Mouse (Mus musculus) heart, embryonic 16.5 days (tissue): ENCODE results near the gene Rd3. TPM values are rescaled to one million over a fixed set of nuclear protein-coding genes. Genes with fewer than 3 reads are reported as not detected.

Source experiments
- ATAC-seq: fragments of 200-750 bp; cut with Nextera tagmentation; replicated peaks from 2 replicates; pipeline ENCODE4 v1.8.0; 2017; ENCODE audit warnings: moderate number of reproducible peaks; ENCODE audit not compliant: insufficient read depth, low FRiP score; ENCODE audit errors: extremely low read depth
- H3K27ac ChIP-seq: fragments of 300-500 bp; sonication (generic); 2 replicates; pipeline ENCODE4 v1.5.1; 2014; ENCODE audit warnings: mild to moderate bottlenecking, low read length, control low read depth, moderate library complexity
- H3K27me3 ChIP-seq: fragments of 300-500 bp; sonication (generic); 2 replicates; pipeline ENCODE4 v1.6.1; 2014; ENCODE audit warnings: low read length, mixed read lengths; ENCODE audit not compliant: control insufficient read depth, insufficient read depth
- H3K36me3 ChIP-seq: fragments of 300-500 bp; sonication (generic); 2 replicates; pipeline ENCODE4 v1.6.1; 2014; ENCODE audit not compliant: control insufficient read depth, insufficient read depth
- H3K4me1 ChIP-seq: fragments of 300-500 bp; sonication (generic); 2 replicates; pipeline ENCODE4 v1.6.1; 2014; ENCODE audit warnings: low read length, mixed read lengths; ENCODE audit not compliant: control insufficient read depth, insufficient read depth
- H3K4me2 ChIP-seq: fragments of 300-500 bp; sonication (generic); 2 replicates; pipeline ENCODE4 v1.6.1; 2014; ENCODE audit warnings: low read depth, mild to moderate bottlenecking, control low read depth, low read length
- H3K4me3 ChIP-seq: fragments of 300-500 bp; sonication (generic); 2 replicates; pipeline ENCODE4 v1.5.1; 2014; ENCODE audit warnings: mild to moderate bottlenecking, control low read depth, low read length
- H3K9ac ChIP-seq: fragments of 300-500 bp; sonication (generic); 2 replicates; pipeline ENCODE4 v1.6.1; 2014; ENCODE audit warnings: low read length, control low read depth
- H3K9me3 ChIP-seq: fragments of 300-500 bp; sonication (generic); replicated peaks from 2 replicates; pipeline ENCODE4 v1.6.1; 2016; ENCODE audit warnings: low read length; ENCODE audit not compliant: control insufficient read depth
- WGBS: fragments of 180-500 bp; shearing (Covaris S2); extraction: QIAGEN DNeasy Blood & Tissue Kit; methylation state at CpG from one replicate; pipeline ENCODE4 v1.1.7; 2014; 5-methylcytosine and 5-hydroxymethylcytosine counted together
- polyA plus RNA-seq: library from polyadenylated mRNA; unstranded; fragments of >200 nt; fragmentation: Nextera tagmentation; extraction: Ambion mirVana; gene quantifications from 2 replicates; pipeline ENCODE4 v1.2.1, GENCODE M21; 2015

Rd3 gene
- polyA plus RNA-seq, 1 experiment from 2014 or later, result 5.9 TPM

DNA sequence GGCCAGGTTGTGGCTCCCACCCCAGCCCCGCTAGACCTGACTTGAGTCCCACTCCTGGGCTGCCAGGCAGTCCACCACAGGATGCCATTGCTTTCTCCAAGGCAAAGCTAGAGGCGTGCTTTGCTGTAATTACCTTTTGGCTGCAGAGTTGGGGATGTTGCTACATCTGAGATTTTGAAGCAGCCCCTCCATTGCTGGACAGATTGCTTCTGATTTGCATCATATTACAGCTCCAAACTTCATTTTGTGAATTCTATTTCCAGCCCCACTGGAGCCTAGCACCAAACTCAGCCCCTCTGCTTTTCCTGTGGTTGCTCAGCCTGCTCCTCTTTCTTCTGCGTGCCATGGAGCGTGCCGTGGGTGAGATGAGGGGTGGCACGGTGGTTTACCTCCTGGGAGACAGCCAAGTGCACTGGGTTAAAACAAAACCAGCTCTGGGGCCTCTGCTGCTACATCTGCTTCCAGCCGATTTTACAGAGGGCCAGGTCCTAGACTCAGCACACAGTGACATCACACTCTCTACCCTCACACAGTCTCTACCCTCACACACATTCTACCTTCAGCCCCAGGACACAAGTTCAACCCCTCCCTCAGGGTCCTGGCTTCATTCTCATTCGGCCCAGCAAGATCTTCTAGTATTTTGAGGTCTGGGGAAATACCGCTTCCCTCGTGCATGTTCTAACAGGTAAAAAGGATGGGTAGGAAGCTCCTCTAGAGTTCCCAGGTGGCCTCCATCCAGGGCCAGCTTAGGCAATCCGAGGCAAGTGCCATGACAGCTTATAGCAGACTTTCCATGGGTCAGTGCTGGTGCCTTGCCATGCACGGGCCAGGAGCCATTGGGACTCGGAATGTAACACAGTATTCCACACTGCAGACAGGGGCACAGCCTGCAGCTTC, 2.4 kb upstream of the Rd3 start:
- no peaks in the 10 kb centered on the region for H3K36me3 ChIP-seq
- H3K27me3 ChIP-seq, result no peaks in the 10 kb centered on the region
- H3K9ac ChIP-seq, result no peak overlapping the region
- 67% methylated on average over 13 of the region's 13 CpGs for WGBS
- H3K9me3 ChIP-seq, result no peaks in the 10 kb centered on the region
- no peak for ATAC-seq
- peaks cover 16% of the 10 kb centered on the region for H3K4me1 ChIP-seq
- H3K4me2 ChIP-seq, result no peak overlapping the region
- no peak overlapping the region for H3K4me3 ChIP-seq
- H3K27ac ChIP-seq, result no peak overlapping the region

DNA sequence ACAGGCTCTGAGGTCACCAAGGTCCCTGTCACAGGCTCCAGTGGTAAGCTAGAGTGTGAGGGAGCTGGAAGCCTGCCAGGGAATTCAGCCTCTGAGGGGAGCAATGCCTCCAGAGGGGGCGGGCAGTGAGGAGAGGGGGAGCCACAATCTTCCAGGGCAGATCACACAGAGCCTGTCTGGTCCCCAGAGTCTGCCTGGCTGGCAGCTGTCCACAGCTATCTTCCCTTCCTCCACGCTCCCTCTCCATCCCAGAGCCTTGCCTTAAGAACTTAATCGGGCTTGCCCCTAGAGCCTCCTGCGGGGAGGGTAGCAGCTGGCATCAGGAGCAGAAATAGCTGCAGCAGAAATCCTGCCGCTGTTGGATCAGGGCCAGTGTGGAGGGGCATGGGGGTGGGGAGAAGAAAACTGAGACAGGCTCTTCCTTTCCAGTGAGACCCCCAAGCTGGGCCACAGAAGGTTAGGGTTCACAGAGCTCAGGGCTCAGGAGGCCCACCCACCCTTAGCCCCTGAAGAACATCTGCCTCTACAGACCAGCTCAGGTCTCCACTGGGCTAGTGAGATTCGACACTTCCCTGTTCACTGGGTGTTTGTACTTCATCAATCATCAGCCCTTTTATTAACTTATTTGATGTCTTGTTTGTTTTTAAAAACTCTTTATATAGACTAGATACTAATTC, 4.4 kb downstream of the Rd3 start:
- Histone ChIP-seq H3K4me1 (peaks cover 43% of the 10 kb centered on the region), H3K27ac (peak overlapping the region; percentile 94), H3K4me3 (no peak overlapping the region), H3K9ac (peak overlapping the region; percentile 47; the same call in 1 of the 2 replicates), H3K36me3 (no peaks in the 10 kb centered on the region), H3K27me3 (no peaks in the 10 kb centered on the region), H3K9me3 (no peaks in the 10 kb centered on the region), H3K4me2 (peak overlapping the region; percentile 17; the same call in 1 of the 2 replicates)
- peak; percentile 92 for ATAC-seq
- WGBS, result 16% methylated on average over 6 of the region's 6 CpGs

DNA sequence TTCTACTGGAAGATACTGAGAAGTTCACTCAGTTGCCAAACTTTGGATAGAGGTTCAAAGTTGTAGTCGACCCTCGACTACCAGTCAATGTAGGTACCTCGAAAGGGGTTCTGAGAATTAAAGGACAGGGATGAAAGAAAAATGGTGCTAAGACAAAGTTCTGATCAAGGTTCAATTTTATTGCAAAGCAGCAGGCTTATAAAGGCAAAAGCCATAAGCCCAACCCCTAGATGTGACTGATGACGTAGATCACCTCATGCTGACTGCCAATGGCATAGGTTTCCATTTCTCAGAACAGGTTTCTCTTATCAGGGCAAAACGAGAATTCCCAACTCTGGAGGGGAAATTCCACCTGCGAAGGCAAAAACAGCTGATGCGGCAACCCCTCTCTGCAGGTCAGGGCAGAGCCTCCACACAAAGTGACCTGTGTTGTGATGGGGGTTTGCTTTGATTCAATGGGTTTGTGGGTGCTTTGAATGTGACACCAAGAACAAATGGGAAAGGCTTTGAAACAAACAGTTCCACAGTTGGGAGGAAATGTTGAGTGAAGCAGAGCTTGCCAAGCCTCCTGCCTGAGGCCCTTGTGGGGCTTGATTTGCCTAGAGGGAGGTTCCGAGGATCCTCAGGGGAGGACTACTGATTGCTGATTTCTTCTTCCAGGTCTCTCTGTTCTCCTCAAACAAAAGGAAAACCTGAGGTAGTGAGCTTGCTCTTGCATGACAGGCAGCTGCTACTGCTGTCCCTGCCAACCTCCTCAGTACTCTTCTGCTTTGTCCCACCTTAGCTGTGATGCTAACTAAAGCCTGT, 9.7 kb downstream of the Rd3 start:
- Histone ChIP-seq H3K27me3 (no peaks in the 10 kb centered on the region), H3K27ac (no peak overlapping the region), H3K9me3 (no peaks in the 10 kb centered on the region)

DNA sequence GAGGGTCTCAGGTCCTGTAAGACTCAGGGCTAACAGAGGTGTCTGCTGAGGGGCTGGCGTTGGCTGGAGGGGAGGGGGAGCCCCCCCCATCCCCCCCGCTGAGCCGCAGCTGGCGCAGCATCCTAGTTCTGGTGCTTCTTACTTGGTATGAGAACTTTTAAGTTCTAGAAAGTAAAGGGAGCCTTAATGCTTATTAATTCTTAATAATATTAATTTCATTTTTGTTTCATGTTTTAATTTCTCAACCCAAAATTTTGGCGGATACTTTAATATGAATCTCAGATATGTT, 10.3 kb downstream of the Rd3 start:
- Histone ChIP-seq H3K4me2 (no peak overlapping the region), H3K36me3 (no peaks in the 10 kb centered on the region), H3K9ac (no peak overlapping the region), H3K27ac (no peak overlapping the region), H3K4me3 (no peak overlapping the region), H3K9me3 (no peaks in the 10 kb centered on the region), H3K27me3 (no peaks in the 10 kb centered on the region), H3K4me1 (peaks cover 11% of the 10 kb centered on the region)
- ATAC-seq, result no peak
- 45% methylated on average over 5 of the region's 5 CpGs for WGBS

More for the DNA sequence above, 9.7 kb downstream of the Rd3 start:
- no peaks in the 10 kb centered on the region for H3K36me3 ChIP-seq
- no peak overlapping the region for H3K4me3 ChIP-seq
- H3K9ac ChIP-seq, result no peak overlapping the region
- no peak for ATAC-seq
- H3K4me2 ChIP-seq, result no peak overlapping the region
- H3K4me1 ChIP-seq, result peaks cover 17% of the 10 kb centered on the region
- 70% methylated on average over 8 of the region's 8 CpGs for WGBS

DNA sequence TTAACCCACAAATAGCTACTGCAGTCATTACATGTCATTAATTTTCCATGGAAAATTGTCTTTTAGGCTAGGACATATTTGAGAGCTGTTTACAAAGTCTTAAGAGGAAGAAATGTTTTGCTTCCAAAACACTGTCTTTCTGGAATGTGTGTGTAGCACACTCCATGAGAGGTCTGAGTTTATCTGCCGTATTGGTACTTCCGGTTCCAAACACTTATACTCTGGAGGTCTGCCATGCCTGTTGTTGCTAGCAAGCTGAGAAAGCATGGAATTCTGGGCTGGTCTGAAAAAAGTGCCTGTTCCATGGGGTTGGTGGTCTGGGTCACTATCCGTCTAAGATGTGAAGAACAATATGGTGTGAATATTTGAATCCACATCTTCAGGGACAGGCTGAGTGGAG, 11.5 kb downstream of the Rd3 start:
- Histone ChIP-seq H3K27me3 (no peaks in the 10 kb centered on the region), H3K36me3 (no peaks in the 10 kb centered on the region), H3K9me3 (no peaks in the 10 kb centered on the region), H3K27ac (peak overlapping the region; percentile 82), H3K4me2 (no peak overlapping the region), H3K4me1 (peaks cover 11% of the 10 kb centered on the region), H3K9ac (no peak overlapping the region), H3K4me3 (no peak overlapping the region)
- ATAC-seq, result no peak
- WGBS, result 29% methylated on average over 3 of the region's 3 CpGs

DNA sequence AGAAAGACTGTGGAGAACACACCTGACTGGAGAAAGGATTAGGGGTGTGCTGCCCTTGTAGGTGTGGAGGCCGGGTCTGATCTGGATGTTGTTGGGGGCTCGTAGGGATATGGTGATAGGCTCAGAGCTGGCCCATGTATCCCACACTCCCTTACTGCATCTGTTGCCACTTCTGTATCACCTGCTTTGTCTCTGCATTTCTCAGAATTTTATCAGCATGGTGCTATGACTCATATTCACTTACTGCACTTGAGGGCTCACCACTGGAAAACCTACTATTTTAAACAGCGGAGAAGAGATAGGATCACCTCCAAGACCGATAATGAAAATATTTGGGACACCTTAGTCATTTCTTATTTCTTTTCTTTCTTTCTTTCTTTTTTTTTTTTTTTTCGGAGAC, 11.9 kb downstream of the Rd3 start:
- Histone ChIP-seq H3K4me2 (peak overlapping the region; percentile 80), H3K36me3 (no peaks in the 10 kb centered on the region), H3K27ac (peak overlapping the region; percentile 82), H3K27me3 (no peaks in the 10 kb centered on the region), H3K9me3 (no peaks in the 10 kb centered on the region), H3K4me1 (peaks cover 11% of the 10 kb centered on the region), H3K4me3 (no peak overlapping the region), H3K9ac (no peak overlapping the region)
- ATAC-seq, result peak; percentile 29
- 49% methylated on average over 5 of the region's 5 CpGs for WGBS

DNA sequence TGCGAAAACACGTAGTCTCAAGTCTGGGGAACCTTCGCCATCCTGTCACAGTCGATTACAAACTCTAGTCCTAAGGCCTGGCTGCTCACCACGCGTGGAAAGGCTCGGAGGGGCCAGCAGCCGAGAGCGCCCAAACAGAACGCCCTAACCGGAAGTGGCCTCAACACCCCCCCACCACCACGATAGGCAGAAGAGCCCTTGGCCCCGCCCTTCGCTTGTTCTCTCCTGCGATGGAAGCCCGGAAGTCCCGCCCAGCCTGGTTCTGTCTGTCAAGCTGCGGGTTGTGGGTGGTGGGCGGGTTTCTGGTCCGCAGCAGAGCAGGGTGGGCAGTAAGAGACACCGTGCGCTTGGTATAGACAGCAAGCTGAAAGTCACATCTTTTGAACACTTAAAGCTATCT, 12.8 kb downstream of the Rd3 start:
- Histone ChIP-seq H3K27me3 (no peaks in the 10 kb centered on the region), H3K9me3 (no peaks in the 10 kb centered on the region), H3K9ac (peak overlapping the region; percentile 85), H3K4me3 (peak overlapping the region; percentile 62), H3K36me3 (no peaks in the 10 kb centered on the region), H3K4me1 (peaks cover 11% of the 10 kb centered on the region), H3K4me2 (peak overlapping the region; percentile 80), H3K27ac (peak overlapping the region; percentile 82)
- under 1% methylated on average over 22 of the region's 22 CpGs for WGBS
- peak; percentile 95 for ATAC-seq

DNA sequence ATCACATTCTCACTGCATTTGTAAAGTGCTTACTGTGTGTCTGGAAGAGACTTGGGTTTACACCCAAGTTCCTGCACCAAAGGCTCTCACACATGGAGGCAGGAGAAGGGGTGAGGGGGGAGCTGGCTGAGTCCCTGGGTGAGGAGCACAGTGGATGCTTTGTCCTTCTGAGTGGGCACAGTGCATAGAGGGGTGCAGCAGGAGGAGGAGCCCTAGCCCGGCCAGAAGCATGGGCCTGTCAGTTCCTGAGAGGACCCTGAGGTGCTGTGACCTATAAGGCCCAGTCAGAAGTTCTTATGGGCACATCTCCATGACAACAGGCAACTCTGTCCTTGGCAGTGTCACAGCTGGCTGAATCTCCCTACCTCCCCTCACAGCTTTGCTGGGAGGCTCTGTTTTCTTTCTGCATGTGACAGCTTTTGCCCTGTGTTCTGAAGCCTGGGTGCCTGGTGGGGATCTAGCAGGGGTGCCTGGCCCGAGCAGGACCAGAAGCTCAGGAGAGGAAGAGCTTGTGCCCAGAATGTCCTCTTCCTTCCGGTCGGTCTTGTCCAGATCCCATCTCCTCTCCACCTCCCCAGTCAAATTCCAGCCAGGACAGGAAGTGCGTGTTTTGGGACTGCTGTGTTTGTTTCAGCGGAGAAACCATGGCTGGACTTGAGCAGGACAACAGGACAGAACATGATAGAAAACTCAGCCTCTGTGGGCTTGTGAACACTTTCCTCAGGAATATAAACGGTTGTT, 15.0 kb downstream of the Rd3 start:
- Histone ChIP-seq H3K4me3 (no peak overlapping the region), H3K27me3 (no peaks in the 10 kb centered on the region), H3K9me3 (peaks cover 3% of the 10 kb centered on the region), H3K9ac (no peak overlapping the region), H3K4me2 (no peak overlapping the region), H3K27ac (no peak overlapping the region), H3K4me1 (peaks cover 11% of the 10 kb centered on the region), H3K36me3 (peaks cover 8% of the 10 kb centered on the region)
- WGBS, result 61% methylated on average over 7 of the region's 7 CpGs
- ATAC-seq, result no peak
